Mouse (Mus musculus) adrenal gland, postnatal 25 days (tissue): ENCODE measurements at regions not wholly inside any gene's neighbourhood (a gene's known extent, or its start where the extent isn't known, plus 50 kb on each side); places are given as distances from the start of the nearest gene placed in this dataset.

Experiments
- DNase-seq: peaks from one replicate; pipeline ENCODE4 v3.0.0; 2021; ENCODE audit warnings: mixed read lengths

- no peak for DNase-seq
Measured at GRCm38 (mm10) chr7:36091132-36091531, 288.3 kb upstream of the Zfp507 start.

GRCm38 (mm10) chr7:36090291-36091123 lies 287.7 kb upstream of the Zfp507 start:
- no peak for DNase-seq

DNA sequence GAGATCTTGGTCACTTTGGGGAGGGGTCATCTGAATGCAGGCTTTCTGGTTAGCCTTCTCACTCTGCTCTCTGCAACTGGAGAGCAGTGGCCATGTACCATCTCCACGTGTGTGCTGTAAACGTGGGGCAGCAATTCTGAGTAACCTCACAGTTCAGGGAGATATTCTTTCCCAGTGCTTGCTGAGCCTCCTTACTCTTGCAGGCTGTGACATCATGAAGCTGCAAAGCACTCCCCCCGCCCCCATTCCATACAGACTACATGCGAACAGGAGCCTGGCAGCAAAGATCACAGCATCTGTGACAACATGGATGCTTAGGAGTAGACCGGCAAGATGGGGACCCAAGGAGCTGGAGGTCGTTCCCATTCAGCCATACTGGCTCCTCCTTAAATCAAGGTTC lies 284.8 kb upstream of the Zfp507 start:
- DNase-seq, result no peak

- DNase-seq, result no peak
Measured at GRCm38 (mm10) chr7:36078666-36079065, 275.9 kb upstream of the Zfp507 start.

DNA sequence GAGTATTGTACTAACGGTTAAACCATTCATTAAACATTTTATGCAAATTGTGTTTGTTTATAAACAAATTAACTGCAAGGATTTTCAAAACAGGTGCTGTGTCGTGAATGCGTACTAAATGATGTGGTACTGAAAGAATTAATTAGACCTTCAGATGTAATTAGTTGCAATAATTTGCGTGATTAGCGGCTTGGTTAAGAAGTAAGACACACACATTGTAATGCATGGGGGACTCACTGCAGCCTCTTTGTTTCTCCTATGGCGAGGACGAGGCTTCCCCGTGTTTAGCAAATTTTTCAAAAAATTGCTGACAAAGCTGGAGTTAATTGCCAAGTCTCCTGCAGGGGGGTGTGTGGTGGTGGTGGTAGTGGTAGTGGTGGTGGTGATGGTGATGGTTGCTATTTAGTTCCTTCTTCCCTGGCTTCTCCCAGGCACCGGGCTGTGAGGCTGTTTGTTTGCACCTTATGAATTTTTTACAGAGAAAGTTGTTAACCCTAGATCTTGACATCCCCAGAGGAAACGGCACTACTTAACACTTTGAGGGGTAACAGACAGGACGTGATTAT lies 275.4 kb upstream of the Zfp507 start:
- no peak for DNase-seq

DNA sequence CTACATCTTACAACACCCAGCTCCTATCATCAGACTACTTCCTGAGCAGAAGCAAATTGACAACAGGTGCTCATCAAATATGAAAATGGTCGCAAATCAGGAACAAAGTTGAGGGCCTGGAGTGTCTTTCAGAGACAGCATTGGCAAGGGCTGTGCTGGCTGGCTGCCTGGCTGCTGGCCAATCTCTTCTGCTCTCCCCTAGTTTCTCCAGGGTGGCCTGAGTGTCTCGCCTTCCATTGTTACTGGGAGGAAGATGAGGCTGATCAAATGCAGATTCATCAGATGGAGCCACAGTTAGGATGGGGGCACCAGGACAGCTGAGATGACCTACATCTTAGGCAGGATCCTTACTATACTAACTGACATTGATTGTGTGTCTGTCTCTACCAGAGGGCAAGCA lies 274.5 kb upstream of the Zfp507 start:
- DNase-seq, result no peak

DNA sequence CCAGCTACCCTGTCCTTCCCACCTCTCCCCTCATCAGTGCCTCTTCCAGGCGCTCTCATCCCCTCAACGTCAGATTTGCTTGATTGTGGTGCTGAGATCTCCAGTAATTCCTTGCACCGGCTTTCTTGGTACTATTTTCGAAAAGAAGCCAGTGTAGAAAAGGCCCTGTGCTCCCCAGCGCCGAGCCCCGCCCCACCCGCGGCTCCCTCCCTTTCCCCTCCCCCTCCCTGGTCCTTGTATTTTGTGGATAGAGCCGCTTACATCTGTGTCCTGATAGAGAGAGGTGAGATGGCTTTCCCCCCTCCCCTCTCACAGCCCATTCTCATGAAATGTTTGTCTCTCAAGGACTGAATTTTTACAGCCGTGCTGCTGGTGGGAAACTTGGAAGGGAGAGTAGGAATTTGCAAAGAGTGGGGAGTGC lies 273.2 kb upstream of the Zfp507 start:
- no peak for DNase-seq

DNA sequence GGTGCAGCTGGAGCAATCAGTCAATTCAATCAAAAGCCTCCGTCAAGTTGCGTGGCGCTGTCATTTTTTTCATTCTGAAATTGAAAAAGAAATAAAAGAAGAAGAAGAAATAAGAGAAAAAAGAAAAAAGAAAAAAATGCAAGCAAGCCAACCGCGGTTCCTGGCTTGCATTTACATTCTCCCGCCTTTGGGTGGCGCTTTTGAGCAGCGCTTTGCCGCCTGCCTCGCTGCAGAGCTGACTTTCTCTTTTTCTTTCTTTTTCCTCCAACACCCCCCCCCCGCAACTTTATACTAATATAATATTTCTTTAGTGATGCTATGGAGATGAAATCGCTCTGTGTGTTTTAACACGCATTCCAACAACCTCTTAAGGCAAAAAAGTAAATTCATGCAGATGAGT lies 269.0 kb upstream of the Zfp507 start:
- DNase-seq, result peak; percentile 32

GRCm38 (mm10) chr7:36066725-36067124 lies 263.9 kb upstream of the Zfp507 start:
- DNase-seq, result no peak

DNA sequence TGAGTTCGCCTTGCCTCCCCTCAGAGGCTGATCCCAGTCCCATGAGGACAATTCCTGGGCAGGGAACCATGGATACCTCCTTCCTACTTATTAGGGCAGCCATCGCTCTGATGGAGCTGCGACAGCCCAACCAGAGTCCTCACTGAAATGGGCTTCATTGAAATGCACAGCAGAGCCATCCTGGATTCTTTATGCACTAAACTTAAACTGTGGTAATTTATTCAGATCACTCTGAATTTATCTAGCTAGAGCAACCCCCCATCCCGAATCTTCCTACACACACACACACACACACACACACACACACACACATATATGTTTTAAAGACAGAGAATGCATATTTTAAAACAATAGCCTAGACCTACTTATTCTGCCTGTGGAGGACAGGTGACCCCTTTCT lies 258.9 kb upstream of the Zfp507 start:
- no peak for DNase-seq

GRCm38 (mm10) chr7:36060426-36060825 lies 257.6 kb upstream of the Zfp507 start:
- DNase-seq, result no peak

- DNase-seq, result no peak
Measured at GRCm38 (mm10) chr7:36046053-36046452, 243.2 kb upstream of the Zfp507 start.

DNA sequence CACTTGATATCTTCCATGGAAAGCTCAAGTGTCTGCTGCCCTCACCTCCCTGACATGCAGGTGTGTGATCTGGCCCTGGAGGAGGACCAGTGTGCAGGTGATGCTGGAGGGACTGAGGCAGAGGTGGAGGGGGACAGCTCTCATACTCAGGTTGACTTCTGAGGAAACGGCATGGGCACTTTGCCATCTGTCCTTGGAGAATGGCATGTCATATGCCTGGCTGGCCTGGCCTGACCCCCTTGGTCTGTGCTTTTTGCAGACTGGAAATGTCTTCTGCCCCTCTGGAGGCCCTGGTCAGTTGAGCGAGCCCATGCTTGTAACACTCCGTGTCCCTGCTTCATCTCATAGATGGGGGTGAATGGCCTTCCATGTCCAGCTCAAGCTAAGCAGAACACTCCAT lies 229.1 kb upstream of the Zfp507 start:
- DNase-seq, result no peak

DNA sequence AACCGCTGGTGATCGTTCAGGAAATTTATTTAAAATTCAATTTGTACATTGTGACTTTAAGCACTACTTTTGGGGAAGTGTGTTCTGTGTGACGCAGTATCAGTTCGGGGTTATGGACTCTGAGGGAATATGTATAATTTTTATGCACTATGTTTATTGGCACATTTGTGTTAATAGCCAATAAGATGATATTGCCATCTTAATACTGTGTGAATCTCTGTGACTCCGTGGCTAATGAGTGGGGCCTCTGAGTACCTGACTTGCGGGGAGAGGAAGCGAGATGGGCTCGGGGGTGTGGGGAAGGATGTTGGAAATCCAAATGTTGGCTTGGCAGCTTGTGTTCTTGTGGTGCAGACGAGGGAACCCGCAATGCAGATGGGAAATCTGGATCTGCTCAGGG lies 220.2 kb upstream of the Zfp507 start:
- DNase-seq, result no peak

DNA sequence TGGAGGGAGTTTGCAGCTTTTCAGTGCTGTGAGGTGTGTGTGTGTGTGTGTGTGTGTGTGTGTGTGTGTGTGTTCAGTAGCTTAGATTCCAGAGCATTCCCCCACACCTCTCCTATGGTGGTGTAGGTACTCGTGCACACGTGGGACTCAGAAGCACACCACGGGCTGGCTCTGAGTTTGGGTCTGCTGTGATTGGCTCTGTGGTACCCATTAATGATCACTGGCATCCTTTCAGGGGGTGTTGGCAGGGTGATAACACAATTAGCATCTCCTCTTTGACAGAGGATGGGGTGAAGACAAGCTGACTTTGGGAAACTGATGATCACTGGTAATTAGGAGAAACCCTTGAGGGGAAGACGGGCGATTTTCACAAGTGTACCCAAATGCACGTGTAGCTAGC lies 219.7 kb upstream of the Zfp507 start:
- no peak for DNase-seq

GRCm38 (mm10) chr7:36016926-36017753 lies 214.3 kb upstream of the Zfp507 start:
- no peak for DNase-seq

DNA sequence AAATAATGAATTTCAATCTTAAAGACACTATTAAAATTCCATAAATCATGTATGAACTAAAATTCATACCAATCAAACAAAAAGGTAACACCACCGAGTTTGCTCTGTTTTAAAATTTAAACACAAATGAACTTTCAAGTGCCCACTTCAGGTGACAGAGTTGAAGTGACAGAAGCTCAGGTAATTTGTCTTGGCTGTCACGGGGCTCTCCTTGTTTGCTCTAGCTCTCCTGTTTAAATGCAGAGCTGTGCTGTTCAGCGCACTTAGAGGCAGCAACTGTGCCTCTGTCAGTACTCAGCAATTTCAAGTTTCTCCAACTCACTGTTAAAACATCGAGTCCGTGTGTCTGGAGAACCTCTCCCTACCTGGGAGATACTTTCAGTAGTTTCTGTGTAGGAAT lies 193.8 kb upstream of the Zfp507 start:
- no peak for DNase-seq

- DNase-seq, result no peak
Measured at GRCm38 (mm10) chr7:35992511-35992910, 189.7 kb upstream of the Zfp507 start.

- DNase-seq, result no peak
Measured at GRCm38 (mm10) chr7:35991141-35991540, 188.3 kb upstream of the Zfp507 start.

DNA sequence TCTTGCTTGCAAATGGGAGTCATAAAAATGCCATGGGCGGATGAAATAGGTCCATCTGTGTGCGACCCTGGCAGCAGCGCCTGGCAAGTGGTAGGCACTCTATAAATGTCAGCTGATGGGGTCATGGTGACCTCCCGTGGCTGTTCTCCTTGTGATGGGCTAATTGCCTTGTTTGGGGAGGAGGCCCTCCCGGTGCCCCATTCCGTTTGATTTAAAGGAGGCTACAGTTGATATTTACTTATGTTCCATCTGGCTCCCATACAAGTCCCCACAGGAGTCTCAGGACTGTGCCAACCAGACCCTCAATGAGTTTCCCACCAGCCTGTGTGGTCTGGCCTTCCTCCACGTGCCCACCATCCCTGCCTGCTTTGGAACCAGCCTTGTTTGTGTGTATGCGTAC lies 186.7 kb upstream of the Zfp507 start:
- no peak for DNase-seq

DNA sequence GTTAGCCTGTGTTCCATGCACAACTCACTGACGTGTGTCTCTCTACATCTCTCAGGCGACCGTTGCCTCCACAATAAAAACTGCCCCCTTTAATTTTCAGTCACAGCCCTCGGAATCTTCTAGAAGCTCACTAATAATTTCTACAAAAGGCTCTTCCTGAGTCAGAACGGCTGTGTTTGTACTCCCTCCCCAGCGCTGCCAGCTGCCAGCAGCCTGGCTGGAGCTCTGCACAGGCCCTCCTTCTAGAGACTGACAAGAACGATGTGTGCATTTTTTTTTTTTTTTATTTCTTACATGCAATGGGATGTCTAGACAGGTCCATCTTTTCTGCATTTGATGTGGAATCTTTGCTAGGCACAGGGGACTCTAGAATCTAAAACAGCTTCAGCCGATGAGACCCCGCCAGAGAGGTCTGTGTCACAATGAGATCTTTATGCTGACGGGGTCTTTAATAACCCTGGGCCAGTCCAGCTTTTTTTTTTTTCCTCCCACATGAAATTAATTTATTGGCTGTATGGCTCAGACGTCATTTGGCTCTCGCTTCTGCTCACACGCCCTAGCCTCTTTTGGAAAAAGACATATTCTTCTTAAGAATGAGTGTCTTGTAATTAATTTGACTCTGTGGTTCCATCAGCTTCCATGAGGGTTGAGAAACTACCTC lies 185.8 kb upstream of the Zfp507 start:
- DNase-seq, result no peak

GRCm38 (mm10) chr7:35977986-35978385 lies 175.2 kb upstream of the Zfp507 start:
- no peak for DNase-seq

GRCm38 (mm10) chr7:35958731-35959130 lies 155.9 kb upstream of the Zfp507 start:
- no peak for DNase-seq
